Mouse (Mus musculus): ENCODE data around the gene Inava. TPM values are rescaled to one million over a fixed set of nuclear protein-coding genes. Genes with fewer than 3 reads are reported as not detected.

Inava gene
- total and polyA plus RNA-seq, 3 experiments = 0.34 TPM; not detected in 1

GRCm38 (mm10) chr1:136179511-136180001 is 54.5 kb downstream of the Inava start:
- Histone ChIP-seq H3K9ac (ENCODE audit: insufficient read depth, low read depth) (no peak overlapping the region), H3K36me3 (replicated peaks in 1 of 2; ENCODE audit: control insufficient read depth in 1 of 2, insufficient read depth in 1 of 2, low read length in 1 of 2) (peaks cover 34 to 43% of the 10 kb centered on the region in 2 experiments), H3K9me3 (replicated peaks; ENCODE audit: low read length) (no peaks in the 10 kb centered on the region), H3K27ac (ENCODE audit: insufficient read depth, low read depth) (no peak overlapping the region), H3K4me3 (replicated peaks in 1 of 3; ENCODE audit: low read depth in 2 of 3, low read length in 2 of 3, poor library complexity in 1 of 3) (no peak overlapping the region), H3K4me1 (ENCODE audit: control insufficient read depth in 1 of 2, insufficient read depth in 2 of 2) (no peaks in the 10 kb centered on the region), H3K27me3 (replicated peaks) (no peaks in the 10 kb centered on the region), H3K4me2 (ENCODE audit: insufficient read depth, low read depth, poor library complexity, severe bottlenecking) (no peak overlapping the region), H3K79me2 (replicated peaks; ENCODE audit: control insufficient read depth, extremely low read depth, insufficient read depth, poor library complexity, severe bottlenecking) (no peaks in the 10 kb centered on the region)
- dilution Hi-C loops (cut with MboI; ENCODE audit: extremely low pct_ligation_motif_present, extremely low pct_unique_long_range_greater_than_20kb, low sequenced_read_pairs) (no loop called here), in situ Hi-C loops (cut with MboI; ENCODE audit: low pct_ligation_motif_present, low pct_unique_long_range_greater_than_20kb, low sequenced_read_pairs) (no loop called here)
- DNase-seq (ENCODE audit: extremely low read depth) = no peak
- no peak for TF ChIP-seq HCFC1 (IDR thresholded peaks at IDR 0.05; ENCODE audit: low read depth, low read length)
- TF ChIP-seq GABPA (IDR thresholded peaks at IDR 0.05; ENCODE audit: insufficient replicate concordance, low read depth, low read length) = no peak
- no peak for TF ChIP-seq NRF1 (IDR thresholded peaks at IDR 0.05; ENCODE audit: low read depth, low read length)

- Histone ChIP-seq H3K79me2 (replicated peaks; ENCODE audit: control insufficient read depth, extremely low read depth, insufficient read depth, poor library complexity, severe bottlenecking) (no peaks in the 10 kb centered on the region), H3K4me2 (ENCODE audit: insufficient read depth, low read depth, poor library complexity, severe bottlenecking) (no peak overlapping the region), H3K4me3 (replicated peaks in 1 of 3; ENCODE audit: low read depth in 2 of 3, low read length in 2 of 3, poor library complexity in 1 of 3) (no peak overlapping the region), H3K36me3 (replicated peaks in 1 of 2; ENCODE audit: control insufficient read depth in 1 of 2, insufficient read depth in 1 of 2, low read length in 1 of 2) (peaks cover 40 to 51% of the 10 kb centered on the region in 2 experiments), H3K27ac (ENCODE audit: insufficient read depth, low read depth) (no peak overlapping the region), H3K9me3 (replicated peaks; ENCODE audit: low read length) (no peaks in the 10 kb centered on the region), H3K4me1 (ENCODE audit: control insufficient read depth in 1 of 2, insufficient read depth in 2 of 2) (no peaks in the 10 kb centered on the region), H3K9ac (ENCODE audit: insufficient read depth, low read depth) (no peak overlapping the region), H3K27me3 (replicated peaks) (no peaks in the 10 kb centered on the region)
- in situ Hi-C loops (cut with MboI; ENCODE audit: low pct_ligation_motif_present, low pct_unique_long_range_greater_than_20kb, low sequenced_read_pairs) = no loop called here
- dilution Hi-C loops (cut with MboI; ENCODE audit: extremely low pct_ligation_motif_present, extremely low pct_unique_long_range_greater_than_20kb, low sequenced_read_pairs) = no loop called here
- no peak for DNase-seq (ENCODE audit: extremely low read depth)
- TF ChIP-seq MEF2A (IDR thresholded peaks at IDR 0.05; ENCODE audit: borderline replicate concordance, low read depth, low read length) (no peak), NELFE (IDR thresholded peaks at IDR 0.05; ENCODE audit: low read depth, low read length) (no peak)
Observed at GRCm38 (mm10) chr1:136178741-136179140, 55.3 kb downstream of the Inava start.

- H3K9me3 ChIP-seq (replicated peaks; ENCODE audit: low read length) = no peaks in the 10 kb centered on the region
- no peaks in the 10 kb centered on the region for H3K27me3 ChIP-seq (replicated peaks)
- dilution Hi-C loops (cut with MboI; ENCODE audit: extremely low pct_ligation_motif_present, extremely low pct_unique_long_range_greater_than_20kb, low sequenced_read_pairs) (no loop called here), in situ Hi-C loops (cut with MboI; ENCODE audit: low pct_ligation_motif_present, low pct_unique_long_range_greater_than_20kb, low sequenced_read_pairs) (no loop called here)
- no peak overlapping the region for H3K4me3 ChIP-seq (replicated peaks in 1 of 3; ENCODE audit: low read depth in 2 of 3, low read length in 2 of 3, poor library complexity in 1 of 3)
- H3K4me2 ChIP-seq (ENCODE audit: insufficient read depth, low read depth, poor library complexity, severe bottlenecking) = no peak overlapping the region
- no peak overlapping the region for H3K27ac ChIP-seq (ENCODE audit: insufficient read depth, low read depth)
- no peak for DNase-seq (ENCODE audit: extremely low read depth)
- H3K9ac ChIP-seq (ENCODE audit: insufficient read depth, low read depth) = no peak overlapping the region
- H3K4me1 ChIP-seq (ENCODE audit: control insufficient read depth in 1 of 2, insufficient read depth in 2 of 2) = no peaks in the 10 kb centered on the region
- H3K36me3 ChIP-seq (replicated peaks in 1 of 2; ENCODE audit: control insufficient read depth in 1 of 2, insufficient read depth in 1 of 2, low read length in 1 of 2) = peaks cover 57 to 68% of the 10 kb centered on the region in 2 experiments
- no peaks in the 10 kb centered on the region for H3K79me2 ChIP-seq (replicated peaks; ENCODE audit: control insufficient read depth, extremely low read depth, insufficient read depth, poor library complexity, severe bottlenecking)
- no peak for TF ChIP-seq MYC (IDR thresholded peaks at IDR 0.05; ENCODE audit: low read depth, low read length)
- no peak for TF ChIP-seq IRF4 (IDR thresholded peaks at IDR 0.05; ENCODE audit: low read depth, low read length)
Observed at GRCm38 (mm10) chr1:136177085-136177484, 57.0 kb downstream of the Inava start.
